Mouse (Mus musculus) gastrocnemius, postnatal 14 days (tissue): ENCODE results near the gene Alkbh6. TPM values are rescaled to one million over a fixed set of nuclear protein-coding genes. Genes with fewer than 3 reads are reported as not detected.

ENCODE experiments used
- DNase-seq: peaks from one replicate; pipeline ENCODE4 v3.0.0; 2021; ENCODE audit warnings: mixed read lengths
- intact Hi-C: fragments of 180-260 bp; cut with DNase I; formaldehyde crosslinking; loops from one replicate; pipeline ENCODE4 v1.15.1; 2025; ENCODE audit warnings: low total_unique reads
- long read RNA-seq, 2 experiments: library from polyadenylated mRNA; stranded (forward); transcript quantifications; one replicate each; pipeline ENCODE4 v2.0.0; 2021
- total RNA-seq, 2 experiments: library from RNA; stranded (reverse); gene quantifications; 2 replicates each; pipeline ENCODE4 v1.2.3; 2021

Alkbh6 gene
- 10 to 100 TPM; 16.0 to 17.4 TPM for total RNA-seq
- long read RNA-seq, experiment 1, transcript Alkbh6-201 (7 exons, 982 nt) = major isoform, 14 of 21 reads
- long read RNA-seq, experiment 1, partial matches to known transcripts = 0 of 21 reads
- long read RNA-seq, experiment 1, other reads (novel, unspliced or antisense) = 3 of 21 reads
- long read RNA-seq, experiment 2, transcript Alkbh6-201 (7 exons, 982 nt) = major isoform, 12 of 20 reads
- long read RNA-seq, experiment 2, partial matches to known transcripts = 1 of 20 reads
- long read RNA-seq, experiment 2, other reads (novel, unspliced or antisense) = 3 of 20 reads

DNA sequence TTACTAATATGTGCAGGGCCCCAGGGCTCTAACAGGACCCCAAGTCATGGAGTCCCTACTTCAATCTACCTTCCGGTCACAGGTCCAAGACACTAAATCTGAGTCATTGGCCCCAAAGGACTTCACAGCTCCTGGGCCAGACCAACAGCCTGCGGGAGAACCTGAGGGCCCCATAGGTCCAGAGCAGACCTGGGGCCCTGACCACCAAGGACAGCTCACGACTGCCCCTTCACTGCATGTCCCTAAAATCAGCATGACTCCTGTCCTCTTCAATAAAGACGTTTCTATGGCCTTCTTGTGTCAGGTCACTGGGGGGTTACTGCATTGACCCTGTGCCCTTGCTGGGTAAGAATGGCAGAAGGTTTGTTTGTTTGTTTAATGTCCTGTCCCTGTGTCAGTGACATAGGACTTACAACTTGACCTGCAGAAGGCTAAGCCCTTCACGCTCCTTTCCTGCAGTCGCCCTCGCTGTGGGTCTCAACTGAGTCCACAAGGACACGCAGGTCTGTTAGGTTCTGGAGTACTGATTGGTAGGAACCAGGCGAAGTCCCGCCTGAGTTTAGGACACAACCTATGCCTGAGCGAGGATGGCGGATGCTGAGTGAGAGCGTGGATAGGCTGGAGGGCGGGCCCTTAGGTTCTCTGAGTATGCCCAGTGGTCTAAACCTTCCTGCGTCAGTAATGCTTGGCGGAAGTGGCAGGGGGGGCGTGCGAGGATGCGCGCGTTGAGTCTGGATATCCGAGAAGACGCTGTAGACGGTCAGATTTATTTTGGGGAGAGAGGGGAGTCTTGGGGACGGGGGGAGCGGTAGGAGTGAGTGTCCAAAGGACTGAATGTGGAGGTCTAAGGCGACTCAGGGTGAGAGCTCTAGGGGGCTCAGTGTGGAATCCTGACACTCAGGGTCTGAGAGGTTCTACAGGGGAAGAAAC lies at the start of gene Alkbh6:
Alkbh6 (plus strand) TSS at position 642 of the 930 bp plus-strand sequence.
- DNase-seq = peak; percentile 93
- intact Hi-C loops = loop anchor here (10.0 kb wide), 1 partner anchor 74 kb away; the partner anchor contains the start of genes Ovol3, Polr2i and Tbcb

DNA sequence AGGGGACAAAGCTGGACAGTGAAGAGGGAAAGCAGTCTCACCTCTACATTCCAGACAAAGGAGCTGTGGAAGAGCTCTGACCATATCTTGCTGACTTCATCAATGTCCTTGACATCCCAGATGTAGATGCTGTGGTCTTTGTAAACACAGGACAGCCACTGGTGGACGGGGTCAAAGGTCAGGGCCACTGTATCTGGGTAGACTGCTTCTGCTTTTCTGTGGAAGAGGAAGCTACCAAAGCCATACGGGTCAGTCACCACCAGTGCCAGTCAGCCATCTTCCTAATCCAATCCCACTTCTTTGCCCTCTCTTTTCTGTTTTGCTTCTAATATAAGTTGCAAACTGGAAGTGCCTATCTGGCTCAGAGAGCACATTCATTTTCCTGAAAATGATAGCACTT lies 43.5 kb upstream of the Alkbh6 start:
- intact Hi-C loops = no loop called here
- DNase-seq = no peak

DNA sequence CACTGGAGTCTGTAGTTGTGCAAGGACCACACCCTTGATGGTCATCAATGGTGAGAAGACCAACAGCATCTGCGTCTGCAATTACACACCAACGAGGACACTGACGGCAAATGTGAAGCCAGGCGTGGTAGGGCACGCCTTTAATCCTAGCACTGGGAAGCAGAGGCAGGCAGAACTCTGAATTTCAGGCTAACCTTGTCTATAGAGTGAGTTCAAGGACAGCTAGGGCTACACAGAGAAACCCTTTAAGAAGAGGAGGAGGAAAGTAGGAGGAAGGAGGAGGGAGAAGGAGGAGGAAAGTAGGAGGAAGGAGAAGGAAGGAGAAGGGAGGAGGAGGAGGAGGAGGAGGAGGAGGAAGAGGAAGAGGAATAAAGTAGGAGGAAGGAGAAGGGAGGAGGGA lies 43.0 kb upstream of the Alkbh6 start:
- DNase-seq = no peak
- intact Hi-C loops = no loop called here

DNA sequence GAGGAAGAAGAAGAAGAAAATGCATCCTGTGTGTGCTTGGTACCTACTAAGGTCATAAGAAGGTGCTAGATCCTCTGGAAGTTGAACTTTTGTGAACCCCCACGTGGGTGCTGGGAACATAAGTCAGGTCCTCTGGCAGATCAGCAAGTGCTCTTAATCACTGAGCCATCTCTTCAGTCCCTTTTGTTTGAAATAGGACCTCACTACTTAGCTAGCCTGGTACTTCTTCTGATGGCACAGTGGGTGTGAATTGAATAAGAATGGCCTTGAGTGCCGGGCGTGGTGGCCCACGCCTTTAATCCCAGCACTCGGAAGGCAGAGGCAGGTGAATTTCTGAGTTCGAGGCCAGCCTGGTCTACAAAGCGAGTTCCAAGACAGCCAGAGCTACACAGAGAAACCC lies 42.6 kb upstream of the Alkbh6 start:
- DNase-seq = no peak
- intact Hi-C loops = no loop called here

DNA sequence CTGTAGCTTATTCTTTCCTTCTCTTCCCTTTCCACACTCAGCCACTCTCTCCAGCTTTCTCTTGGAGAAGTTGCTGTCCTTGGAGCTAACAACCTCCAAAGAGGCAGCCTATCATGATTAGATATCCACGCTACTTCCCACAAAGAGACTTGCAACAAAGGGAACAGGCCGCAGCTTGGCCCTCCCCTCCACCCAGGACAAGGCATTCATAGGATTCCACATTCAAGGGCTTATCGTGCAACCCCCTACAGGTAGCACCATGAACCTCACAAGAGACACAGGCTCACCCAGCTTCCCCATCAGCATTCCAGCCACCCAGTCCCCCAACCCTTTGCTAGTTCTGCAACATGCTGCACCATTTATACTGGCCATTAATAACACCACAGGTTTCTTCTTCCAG lies 41.7 kb upstream of the Alkbh6 start:
- DNase-seq = no peak
- intact Hi-C loops = no loop called here

DNA sequence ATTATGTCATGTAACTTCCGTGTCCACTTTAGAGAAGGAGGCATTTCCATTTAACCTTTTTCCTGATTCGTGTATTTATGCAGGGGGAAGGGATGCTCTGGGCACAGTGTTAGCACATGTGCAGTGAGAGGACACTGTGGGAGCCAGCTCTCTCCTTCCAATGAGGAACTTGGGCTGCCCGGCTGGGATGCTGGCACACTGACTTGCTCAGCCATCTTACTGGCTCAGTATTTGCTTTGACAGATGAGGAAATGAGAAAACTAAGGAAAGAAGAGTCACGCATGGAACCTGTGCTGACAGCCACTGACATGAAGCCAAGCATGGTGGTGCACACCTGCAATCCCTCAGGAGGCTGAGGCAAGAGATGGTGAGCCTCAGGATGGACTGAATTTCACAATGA lies 38.9 kb upstream of the Alkbh6 start:
- intact Hi-C loops = no loop called here
- no peak for DNase-seq

DNA sequence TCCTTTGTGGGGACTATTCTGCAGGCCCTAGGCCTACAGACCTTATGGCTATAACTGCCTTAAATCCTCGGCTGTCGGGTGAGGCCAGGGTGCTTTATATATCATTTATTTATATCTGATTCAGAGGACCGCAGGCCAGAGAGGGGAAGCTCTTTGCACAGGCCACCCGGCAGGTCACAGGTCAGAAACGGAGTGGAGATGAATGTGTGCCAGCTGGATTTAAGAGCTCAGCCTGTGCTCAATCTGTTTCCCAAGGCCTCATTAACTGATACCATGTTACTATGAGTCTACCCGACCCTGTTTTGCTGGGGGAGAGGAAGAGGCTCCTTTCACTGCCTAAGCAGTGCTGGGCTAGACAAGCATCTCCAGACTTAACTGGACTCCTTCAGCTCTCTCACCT lies 34.1 kb upstream of the Alkbh6 start:
- DNase-seq = no peak
- intact Hi-C loops = no loop called here

DNA sequence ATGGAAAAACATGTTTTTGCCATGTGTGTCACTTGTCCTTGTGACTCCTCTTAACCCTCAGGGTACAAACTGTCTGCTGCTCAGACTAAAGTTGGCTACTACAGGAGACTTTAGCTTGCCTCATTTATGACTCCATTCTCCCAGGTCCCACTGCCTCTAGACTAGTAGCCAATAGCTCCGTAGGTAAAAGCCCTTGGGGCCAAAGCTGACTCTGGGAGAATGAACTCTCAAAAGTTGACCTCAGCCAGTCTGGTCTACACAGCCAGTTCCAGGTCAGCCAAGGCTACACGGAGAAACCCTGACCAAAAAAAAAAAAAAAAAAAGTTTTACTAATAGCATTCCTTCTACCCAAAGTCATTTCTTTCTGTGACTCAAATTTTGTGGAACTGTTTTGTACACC lies 29.6 kb upstream of the Alkbh6 start:
- DNase-seq = no peak
- intact Hi-C loops = loop anchor here (5.0 kb wide), 1 partner anchor 42 kb away; the partner anchor contains the start of gene Ovol3

DNA sequence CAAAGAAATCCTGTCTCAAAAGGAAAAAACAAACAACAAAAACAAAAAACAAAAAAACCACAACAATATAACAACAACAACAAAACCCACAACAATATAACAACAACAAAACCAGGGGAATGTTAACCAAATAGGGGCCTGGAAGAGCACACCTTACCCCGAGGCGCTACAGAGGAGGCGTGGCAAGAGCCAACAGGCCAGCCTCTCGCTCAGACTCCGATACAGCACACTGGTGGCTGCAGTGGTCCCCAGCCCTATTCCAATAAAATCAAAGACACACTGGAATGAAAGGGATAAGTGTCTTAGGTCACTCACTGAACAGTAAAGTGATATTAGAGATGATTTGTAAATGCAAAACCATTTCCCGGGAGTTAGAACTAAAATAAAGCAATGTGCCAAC lies 29.0 kb upstream of the Alkbh6 start:
- no peak for DNase-seq
- intact Hi-C loops = loop anchor here (5.0 kb wide), 1 partner anchor 42 kb away; the partner anchor contains the start of gene Ovol3

DNA sequence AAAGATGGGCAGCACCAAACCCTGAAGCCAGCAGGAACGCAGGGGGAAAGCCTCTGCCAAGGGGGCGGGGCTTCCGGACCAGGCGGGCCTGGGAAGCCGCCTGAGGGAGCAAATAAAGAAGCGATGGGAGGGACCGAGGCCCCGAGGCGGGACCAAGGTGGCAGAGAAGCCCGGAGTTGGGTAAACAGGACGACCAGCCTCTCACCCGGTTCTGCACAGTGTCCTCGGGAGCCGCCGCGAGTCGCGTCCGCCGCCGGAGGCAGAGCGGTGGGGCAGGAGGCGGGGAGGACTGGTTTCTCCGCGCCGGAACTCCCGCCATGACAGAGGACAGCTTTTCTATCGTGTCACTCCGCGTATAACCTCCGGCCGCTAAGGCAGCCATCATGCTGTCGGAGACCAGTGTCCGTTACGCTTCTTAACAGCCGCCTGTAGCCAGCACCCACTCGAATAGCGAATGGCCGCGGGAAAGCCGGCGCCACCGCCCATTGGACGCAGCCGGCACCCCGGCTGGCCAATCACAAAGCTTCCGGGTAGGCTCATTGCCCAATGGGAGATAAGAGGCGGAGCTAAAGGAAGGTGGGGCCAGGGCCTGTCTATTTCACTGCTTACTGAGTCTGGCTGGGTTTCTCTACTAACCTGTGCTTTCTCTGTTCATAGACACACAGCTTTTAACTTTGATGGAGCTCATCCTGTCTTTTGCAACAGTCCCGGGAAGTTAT lies 28.4 kb upstream of the Alkbh6 start, which contains the start of the genes Thap8 and Wdr62:
Thap8 (plus strand) TSS at position 144 of the 719 bp plus-strand sequence.
Wdr62 (minus strand) TSS at position 469 of the 719 bp plus-strand sequence.
- intact Hi-C loops = loop anchor here (5.0 kb wide), 1 partner anchor 43 kb away; the partner anchor contains the start of gene Ovol3
- DNase-seq = peak; percentile 92

DNA sequence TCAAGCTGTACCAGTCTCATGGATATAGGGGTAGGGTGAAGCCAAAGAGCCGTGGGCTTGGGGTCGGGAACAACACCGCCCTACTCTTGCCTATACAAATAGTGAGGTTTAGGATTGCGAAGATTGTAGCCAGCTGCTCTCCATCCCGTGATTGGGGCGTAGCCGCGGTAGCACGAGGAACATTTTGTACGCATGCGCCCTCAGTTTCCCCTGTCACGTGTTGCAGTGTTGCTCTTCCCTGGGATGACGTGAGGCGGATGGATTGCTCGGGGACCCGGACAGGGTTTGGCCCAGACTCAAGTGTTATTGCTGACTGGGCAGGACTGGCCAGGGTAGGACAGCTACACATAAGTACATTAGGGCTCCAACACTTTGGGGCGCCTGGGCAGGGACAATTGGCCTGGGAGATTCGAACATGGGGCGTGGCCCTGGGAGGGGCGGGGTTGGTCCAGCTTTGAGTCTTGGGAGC lies 27.8 kb upstream of the Alkbh6 start:
- intact Hi-C loops = no loop called here
- DNase-seq = peak; percentile 86

DNA sequence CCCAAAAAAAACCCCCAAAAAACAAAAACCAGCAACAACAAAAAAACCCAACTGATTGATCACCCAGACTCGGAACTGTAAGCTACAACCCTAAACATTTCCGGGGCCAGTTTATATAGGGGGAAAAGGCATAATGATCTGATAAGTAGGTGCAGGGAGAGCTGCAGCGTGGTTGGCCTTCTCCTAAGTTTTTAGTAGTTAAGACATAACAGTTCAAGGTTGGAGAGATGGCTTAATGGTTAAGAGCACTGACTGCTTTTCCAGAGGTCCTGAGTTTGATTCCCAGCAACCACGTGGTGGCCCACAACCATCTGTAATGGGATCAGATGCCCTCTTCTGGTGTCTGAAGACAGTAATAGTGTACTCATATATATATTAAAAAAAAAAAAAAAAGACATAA lies 27.0 kb upstream of the Alkbh6 start:
- intact Hi-C loops = no loop called here
- no peak for DNase-seq

DNA sequence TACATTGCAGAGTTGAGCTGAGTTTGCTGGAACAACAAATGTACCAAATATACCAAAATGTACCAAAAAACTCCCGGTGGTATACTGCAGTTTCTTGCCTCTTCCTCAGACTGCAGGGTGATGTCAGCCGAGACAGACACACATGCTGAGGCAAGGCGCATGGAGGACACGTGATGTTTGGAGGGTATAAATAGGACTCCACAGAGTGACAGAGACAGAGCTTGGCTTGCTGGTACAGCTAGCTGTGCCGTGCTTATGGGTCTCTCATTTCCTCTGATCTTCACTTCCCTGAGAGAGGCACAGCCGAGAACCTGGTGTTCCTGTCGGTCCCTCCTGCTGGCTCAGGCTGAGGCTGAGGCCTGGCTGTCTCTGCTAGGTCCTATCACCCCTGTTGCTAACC lies 25.8 kb upstream of the Alkbh6 start:
- DNase-seq = no peak
- intact Hi-C loops = no loop called here

DNA sequence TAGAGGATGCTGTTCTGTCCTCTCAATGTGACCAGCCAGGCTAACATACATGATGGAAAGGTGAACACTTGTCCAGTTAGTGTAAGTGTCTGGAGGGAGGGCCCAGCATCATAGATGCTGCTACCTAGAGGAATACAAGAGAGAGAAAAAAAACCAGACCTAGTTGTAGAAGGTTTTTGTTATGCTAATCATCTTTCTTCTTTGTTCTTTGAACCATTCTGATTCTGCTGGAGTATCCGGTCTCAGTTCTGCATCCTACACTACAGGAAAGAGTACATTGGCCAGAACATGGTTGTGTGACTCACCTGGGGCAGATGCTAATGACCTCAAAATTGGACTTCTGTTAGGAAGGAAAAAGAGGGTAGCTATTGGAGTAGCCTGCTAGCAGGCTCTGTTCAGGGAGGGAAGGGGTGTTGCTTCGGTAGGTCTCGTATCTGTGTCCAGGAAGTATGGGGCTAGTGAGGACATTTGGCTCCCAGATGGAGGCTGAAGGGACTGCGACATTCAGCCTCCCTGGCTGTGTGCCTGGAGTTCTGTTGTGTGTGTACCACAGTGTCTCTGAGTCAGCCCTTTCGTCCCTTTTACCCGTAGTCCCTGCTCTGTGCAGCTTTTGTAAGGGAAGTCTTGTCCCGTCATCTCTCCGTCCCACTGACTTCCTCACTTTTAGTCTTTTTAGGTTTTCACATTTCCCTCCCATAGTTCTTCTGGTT lies 21.7 kb upstream of the Alkbh6 start:
- no peak for DNase-seq
- intact Hi-C loops = no loop called here

DNA sequence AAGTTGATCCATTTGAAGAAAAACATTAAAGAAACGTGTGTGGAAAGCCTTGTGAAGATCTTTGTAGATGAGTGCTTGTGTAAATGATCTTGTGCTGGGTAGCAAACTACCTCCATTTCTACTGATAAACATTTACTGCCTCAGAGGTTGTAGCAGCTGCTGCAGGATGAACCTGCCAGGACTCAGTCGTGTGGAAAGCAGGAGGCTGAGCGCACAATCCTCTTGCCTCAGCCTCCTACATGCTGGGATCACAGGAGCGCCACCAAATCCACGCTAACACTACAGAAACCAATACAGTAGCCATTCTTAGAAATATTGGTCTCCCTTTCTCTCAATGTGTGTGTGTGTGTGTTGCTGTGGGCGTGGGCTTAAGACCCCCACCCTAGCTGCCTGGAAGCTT lies 20.5 kb upstream of the Alkbh6 start:
- no peak for DNase-seq
- intact Hi-C loops = no loop called here

DNA sequence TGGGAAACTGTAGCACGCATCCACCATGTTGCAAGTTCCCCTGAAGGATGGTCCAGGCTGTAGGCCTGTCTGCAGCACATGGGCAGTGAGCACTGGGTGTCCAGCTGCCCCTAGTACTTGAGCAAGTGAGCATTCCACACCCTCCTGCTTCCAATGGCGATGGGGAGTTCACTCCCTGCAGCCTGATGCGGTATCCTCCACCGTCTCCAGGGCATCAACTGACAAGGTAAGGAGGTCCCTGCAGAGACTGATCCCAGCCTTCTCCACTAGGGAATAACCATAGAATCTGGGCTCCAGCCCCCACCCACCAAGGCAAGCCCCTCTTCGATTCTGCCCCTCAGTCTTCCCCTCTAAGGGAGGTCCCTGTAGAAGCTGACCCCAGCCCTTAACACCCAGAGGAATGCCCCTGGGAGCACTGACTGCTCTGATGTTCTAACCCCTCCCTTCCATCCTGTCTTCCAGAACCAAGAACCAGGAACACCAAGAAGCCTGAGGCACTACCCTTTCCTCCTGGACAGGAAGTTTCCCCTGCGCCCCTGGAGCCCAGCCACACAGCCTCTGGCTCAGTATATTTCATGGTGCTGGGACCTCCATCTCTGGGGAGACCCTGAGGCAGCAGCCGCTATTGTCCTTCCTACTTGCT lies 19.3 kb upstream of the Alkbh6 start:
- DNase-seq = no peak
- intact Hi-C loops = no loop called here

DNA sequence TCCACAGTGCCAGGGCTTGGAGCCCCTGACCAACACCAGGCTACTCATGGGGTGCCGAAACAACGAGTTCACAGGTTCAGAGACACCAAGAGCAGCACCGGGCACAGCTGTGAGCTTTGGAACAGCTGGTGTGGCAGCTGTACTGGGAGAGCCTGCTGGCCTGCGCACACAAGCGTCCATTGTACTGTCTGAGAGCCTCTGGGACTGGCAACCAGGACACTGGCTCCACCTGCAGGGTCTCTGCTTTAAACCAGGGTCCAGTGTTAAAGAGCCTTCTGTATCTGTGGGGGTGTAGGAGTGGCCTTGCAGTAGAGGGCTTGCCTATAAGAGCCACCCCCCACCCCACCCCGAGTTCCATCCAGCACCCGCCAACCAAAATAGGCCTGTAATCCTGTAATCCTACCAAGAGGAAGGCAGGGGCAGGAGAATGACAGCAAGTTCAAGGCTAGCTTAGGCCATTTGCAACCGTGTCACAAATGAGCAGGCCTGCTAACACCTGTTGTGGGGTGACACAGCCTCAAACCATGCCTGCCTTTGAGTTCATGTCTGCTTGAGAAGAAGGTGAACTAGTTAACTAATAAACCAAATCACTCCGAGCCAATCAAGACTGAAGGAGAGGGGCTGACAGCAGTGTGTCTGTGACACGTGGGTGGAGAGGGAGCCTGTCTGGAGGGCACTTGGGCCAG lies 18.7 kb upstream of the Alkbh6 start:
- intact Hi-C loops = no loop called here
- DNase-seq = peak; percentile 48
